Mouse (Mus musculus): ENCODE results near the gene Uimc1.

DNA sequence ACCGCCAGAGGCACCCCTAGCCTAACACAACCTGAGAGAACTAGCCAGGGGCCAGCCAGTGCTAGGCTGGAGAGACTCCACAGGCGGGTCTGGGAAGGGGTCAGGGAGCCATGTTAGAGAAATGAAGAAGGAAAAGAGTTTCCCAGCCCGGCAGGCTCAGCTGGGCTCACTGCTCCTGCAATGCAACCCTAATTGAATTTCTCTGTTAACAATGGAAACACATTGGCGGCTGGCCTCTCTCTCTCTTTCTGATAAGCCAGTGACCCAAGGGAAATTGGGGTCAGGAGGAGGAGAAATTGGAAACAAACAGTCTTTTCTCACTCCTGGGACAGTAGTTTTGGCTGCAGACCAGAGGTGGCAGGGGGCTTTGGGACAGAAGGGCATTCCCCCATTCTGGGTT, 105.5 kb downstream of the Uimc1 start:
- TF ChIP-seq EP300 (IDR thresholded peaks at IDR 0.05; ENCODE audit: low read depth in 1 of 2, low read length in 2 of 2) (no peak), ETS1 (IDR thresholded peaks at IDR 0.05; ENCODE audit: low read depth, low read length) (no peak), POLR2A (IDR thresholded peaks at IDR 0.05; ENCODE audit: control insufficient read depth in 1 of 2, insufficient read depth in 1 of 2, low read depth in 1 of 2, low read length in 2 of 2, poor library complexity in 1 of 2) (no peak), HCFC1 (IDR thresholded peaks at IDR 0.05; ENCODE audit: low read depth, low read length) (no peak)
